Mouse (Mus musculus): ENCODE measurements around the gene Gpr84. TPM values are rescaled to one million over a fixed set of nuclear protein-coding genes. Genes with fewer than 3 reads are reported as not detected.
"Not testable (repeated sequence)": the region's sequence is repeated elsewhere in the genome, so short reads cannot be mapped to it uniquely, and the experiment has no call there.

Gpr84 gene
- total RNA-seq, 2 experiments from 2014 or later = not detected

- no peak for DNase-seq
- no peak overlapping the region for H3K4me3 ChIP-seq
- no peak for TF ChIP-seq CTCF (IDR thresholded peaks at IDR 0.05)
- H3K27ac ChIP-seq = no peak overlapping the region
- intact Hi-C loops (cut with DNase I) = no loop called here
Measured at GRCm38 (mm10) chr15:103290417-103290816, 20.0 kb downstream of the Gpr84 start.

- Histone ChIP-seq H3K27ac (peak overlapping the region; percentile 43; the same call in 1 of the 2 replicates), H3K4me3 (no peak overlapping the region)
- no peak for TF ChIP-seq CTCF (IDR thresholded peaks at IDR 0.05)
- no peak for DNase-seq
- intact Hi-C loops (cut with DNase I) = no loop called here
Measured at GRCm38 (mm10) chr15:103289600-103289999, 20.8 kb downstream of the Gpr84 start.

GRCm38 (mm10) chr15:103285778-103286417 lies 24.5 kb downstream of the Gpr84 start:
- Histone ChIP-seq H3K4me3 (no peak overlapping the region), H3K27ac (no peak overlapping the region)
- TF ChIP-seq CTCF (IDR thresholded peaks at IDR 0.05) = no peak
- peak; percentile 67 for DNase-seq
- intact Hi-C loops (cut with DNase I) = no loop called here

- no peak overlapping the region for H3K27ac ChIP-seq
- TF ChIP-seq CTCF (IDR thresholded peaks at IDR 0.05) = peak; percentile 31; the same call in 1 of the 2 replicates
- no peak overlapping the region for H3K4me3 ChIP-seq
- intact Hi-C loops (cut with DNase I) = loop anchor here (1.0 kb wide), 1 partner anchor 23 kb away; no protein-coding TSS in a partner anchor
- no peak for DNase-seq
Measured at GRCm38 (mm10) chr15:103284647-103285046, 25.8 kb downstream of the Gpr84 start.

- Histone ChIP-seq H3K4me3 (no peak overlapping the region), H3K27ac (no peak overlapping the region)
- peak; percentile 71 for TF ChIP-seq CTCF (IDR thresholded peaks at IDR 0.05)
- intact Hi-C loops (cut with DNase I) = loop anchor here (1.0 kb wide), 1 partner anchor 23 kb away; no protein-coding TSS in a partner anchor
- DNase-seq = peak; percentile 57
Measured at GRCm38 (mm10) chr15:103284066-103284465, 26.3 kb downstream of the Gpr84 start.

- TF ChIP-seq CTCF (IDR thresholded peaks at IDR 0.05) = no peak
- no peak for DNase-seq
- intact Hi-C loops (cut with DNase I) = loop anchor here (2.0 kb wide), 1 partner anchor 31 kb away; no protein-coding TSS in a partner anchor
- no peak overlapping the region for H3K4me3 ChIP-seq
- no peak overlapping the region for H3K27ac ChIP-seq
Measured at GRCm38 (mm10) chr15:103281465-103282205, 28.8 kb downstream of the Gpr84 start.

GRCm38 (mm10) chr15:103280817-103281464 lies 29.5 kb downstream of the Gpr84 start:
- TF ChIP-seq CTCF (IDR thresholded peaks at IDR 0.05) = peak; percentile 65
- H3K4me3 ChIP-seq = no peak overlapping the region
- intact Hi-C loops (cut with DNase I) = loop anchor here (2.0 kb wide), 1 partner anchor 30 kb away; no protein-coding TSS in a partner anchor

GRCm38 (mm10) chr15:103279750-103280149 lies 30.7 kb downstream of the Gpr84 start:
- Histone ChIP-seq H3K4me3 (no peak overlapping the region), H3K27ac (no peak overlapping the region)
- peak; percentile 65 for TF ChIP-seq CTCF (IDR thresholded peaks at IDR 0.05)
- no peak for DNase-seq
- intact Hi-C loops (cut with DNase I) = loop anchor here (2.0 kb wide), 1 partner anchor 29 kb away; no protein-coding TSS in a partner anchor

More at GRCm38 (mm10) chr15:103280817-103281464, 29.5 kb downstream of the Gpr84 start:
- no peak for DNase-seq
- H3K27ac ChIP-seq = no peak overlapping the region

GRCm38 (mm10) chr15:103277949-103278348 lies 32.5 kb downstream of the Gpr84 start:
- Histone ChIP-seq H3K27ac (no peak overlapping the region), H3K4me3 (no peak overlapping the region)
- intact Hi-C loops (cut with DNase I) = no loop called here
- no peak for TF ChIP-seq CTCF (IDR thresholded peaks at IDR 0.05)
- DNase-seq = no peak

GRCm38 (mm10) chr15:103275943-103276342 lies 34.5 kb downstream of the Gpr84 start:
- H3K27ac ChIP-seq; H3K4me3 ChIP-seq; intact Hi-C loops (cut with DNase I); DNase-seq: not testable (repeated sequence)

GRCm38 (mm10) chr15:103272419-103273279 lies 37.8 kb downstream of the Gpr84 start, which contains the start of gene Copz1:
Copz1 (plus strand) TSS chr15:103272714.
- intact Hi-C loops (cut with DNase I) = no loop called here

GRCm38 (mm10) chr15:103268903-103269302 lies 41.5 kb downstream of the Gpr84 start:
- Histone ChIP-seq H3K27ac (no peak overlapping the region), H3K4me3 (no peak overlapping the region)
- no peak for TF ChIP-seq CTCF (IDR thresholded peaks at IDR 0.05)
- intact Hi-C loops (cut with DNase I) = no loop called here
- DNase-seq = no peak

More at GRCm38 (mm10) chr15:103272419-103273279, 37.8 kb downstream of the Gpr84 start, which contains the start of gene Copz1:
- H3K27ac ChIP-seq = peak within 1 kb of the TSS; percentile 92
- peak within 1 kb of the TSS; percentile 98 for H3K4me3 ChIP-seq
- peak; percentile 29; the same call in 1 of the 2 replicates for TF ChIP-seq CTCF (IDR thresholded peaks at IDR 0.05)
- peak; percentile 97 for DNase-seq

All from gastrocnemius, adult 2 months (tissue).